Mouse (Mus musculus): ENCODE results near the gene Slc23a4. TPM values are rescaled to one million over a fixed set of nuclear protein-coding genes. Genes with fewer than 3 reads are reported as not detected.
A peak's percentile ranks its signal among the peaks of the same experiment; 100 is the strongest.

Slc23a4 gene
- polyA plus RNA-seq, 1 experiment from 2014 or later = 0.21 TPM

DNA sequence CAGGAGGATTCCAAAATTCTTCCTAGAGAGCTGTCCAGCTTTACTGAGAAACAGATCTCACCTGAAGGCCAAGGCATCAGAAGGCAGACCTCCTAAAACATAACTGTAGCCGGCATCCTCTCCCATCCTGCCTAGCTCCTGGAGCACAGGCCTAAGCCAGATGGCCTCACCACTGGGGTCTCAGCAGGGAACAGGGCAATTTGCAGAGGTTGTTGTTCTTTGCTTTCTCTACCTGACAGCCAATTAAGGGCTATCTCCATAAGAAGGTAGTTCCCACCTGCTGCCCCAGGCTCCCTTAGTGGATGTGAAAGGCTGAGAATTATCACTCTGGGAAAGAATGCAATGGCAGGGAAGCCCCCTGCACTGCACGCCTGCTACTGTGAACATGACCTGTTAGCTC is 87.2 kb downstream of the Slc23a4 start:
- TF ChIP-seq CTCF (IDR thresholded peaks at IDR 0.05; ENCODE audit: low read depth) = no peak
- 73% methylated on average over 2 of the region's 2 CpGs for WGBS
- DNase-seq (ENCODE audit: low spot score) (no peak), ATAC-seq (replicated peaks; ENCODE audit: low FRiP score, low read depth) (no peak)
- Histone ChIP-seq H3K4me1 (replicated peaks; ENCODE audit: insufficient read depth, low read length) (no peaks in the 10 kb centered on the region), H3K27ac (no peak overlapping the region), H3K27me3 (ENCODE audit: insufficient read depth, low read length) (no peaks in the 10 kb centered on the region), H3K9ac (ENCODE audit: low read depth, low read length) (no peak overlapping the region), H3K4me2 (ENCODE audit: low read length) (no peak overlapping the region), H3K4me3 (replicated peaks; ENCODE audit: low read depth, low read length) (no peak overlapping the region), H3K9me3 (replicated peaks; ENCODE audit: low read length) (no peaks in the 10 kb centered on the region), H3K36me3 (ENCODE audit: insufficient read depth, low read length) (peaks cover 44% of the 10 kb centered on the region)

DNA sequence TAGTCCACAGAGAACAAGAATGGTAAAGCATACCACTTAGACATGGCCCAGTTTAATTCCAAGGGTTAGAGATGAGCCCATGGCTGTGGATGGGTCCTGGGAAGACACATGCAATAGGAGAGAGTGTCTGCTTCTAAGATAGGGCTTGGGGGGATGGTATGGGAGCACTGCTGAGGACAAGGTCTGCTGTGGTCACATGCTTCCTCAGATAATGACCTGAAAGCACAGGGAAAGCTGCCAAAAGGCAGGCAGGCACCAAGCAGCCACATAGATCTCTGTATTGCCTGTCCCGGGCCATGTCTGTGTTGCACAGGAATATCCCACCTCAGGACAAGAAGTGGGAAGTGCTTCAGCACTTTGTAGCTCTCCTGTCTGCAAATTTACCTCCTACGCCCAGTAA is 89.1 kb downstream of the Slc23a4 start:
- DNase-seq (ENCODE audit: low spot score) (no peak), ATAC-seq (replicated peaks; ENCODE audit: low FRiP score, low read depth) (peak; percentile 55; the same call in 1 of the 2 replicates)
- no peak for TF ChIP-seq CTCF (IDR thresholded peaks at IDR 0.05; ENCODE audit: low read depth)
- H3K4me1 ChIP-seq (replicated peaks; ENCODE audit: insufficient read depth, low read length) = no peaks in the 10 kb centered on the region
- H3K9ac ChIP-seq (ENCODE audit: low read depth, low read length) = no peak overlapping the region
- H3K36me3 ChIP-seq (ENCODE audit: insufficient read depth, low read length) = peaks cover 50% of the 10 kb centered on the region
- WGBS = 92% methylated on average over 2 of the region's 2 CpGs
- H3K27me3 ChIP-seq (ENCODE audit: insufficient read depth, low read length) = no peaks in the 10 kb centered on the region
- no peak overlapping the region for H3K4me3 ChIP-seq (replicated peaks; ENCODE audit: low read depth, low read length)
- no peak overlapping the region for H3K27ac ChIP-seq
- no peaks in the 10 kb centered on the region for H3K9me3 ChIP-seq (replicated peaks; ENCODE audit: low read length)
- no peak overlapping the region for H3K4me2 ChIP-seq (ENCODE audit: low read length)

DNA sequence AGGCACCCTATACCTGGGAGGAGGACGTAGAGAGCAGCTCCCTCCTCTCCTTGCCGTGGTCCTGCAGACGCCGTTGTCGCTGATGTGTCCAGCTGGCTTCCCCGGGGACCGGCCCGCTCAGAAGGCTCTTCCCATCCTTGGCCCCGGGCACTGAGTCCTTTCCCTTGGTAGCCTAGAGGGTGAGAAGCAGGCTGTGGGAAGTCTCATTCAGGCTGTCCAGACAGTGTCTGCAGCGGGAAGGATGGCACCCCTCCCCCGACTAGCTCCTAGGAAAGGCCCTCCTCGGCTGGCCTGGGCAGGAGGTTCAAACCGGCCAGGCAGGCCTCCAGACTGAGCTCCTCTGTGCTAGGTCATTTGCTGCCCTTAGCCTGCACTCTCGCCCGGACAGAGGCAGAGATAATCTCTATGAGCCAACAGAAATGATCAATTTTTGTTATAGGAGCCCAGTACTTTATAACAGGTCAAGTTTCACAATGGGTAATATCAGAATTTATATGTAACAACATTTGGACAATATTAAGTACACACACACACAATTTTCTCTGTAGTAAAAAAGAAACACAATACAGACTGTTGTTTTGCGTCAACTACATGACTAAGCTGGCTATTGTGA is 91.9 kb downstream of the Slc23a4 start:
- H3K4me3 ChIP-seq (replicated peaks; ENCODE audit: low read depth, low read length) = no peak overlapping the region
- no peak overlapping the region for H3K27ac ChIP-seq
- no peak overlapping the region for H3K4me2 ChIP-seq (ENCODE audit: low read length)
- no peaks in the 10 kb centered on the region for H3K9me3 ChIP-seq (replicated peaks; ENCODE audit: low read length)
- no peaks in the 10 kb centered on the region for H3K27me3 ChIP-seq (ENCODE audit: insufficient read depth, low read length)
- 73% methylated on average over 14 of the region's 16 CpGs for WGBS
- DNase-seq (ENCODE audit: low spot score) (no peak), ATAC-seq (replicated peaks; ENCODE audit: low FRiP score, low read depth) (no peak)
- peaks cover 48% of the 10 kb centered on the region for H3K36me3 ChIP-seq (ENCODE audit: insufficient read depth, low read length)
- no peak overlapping the region for H3K9ac ChIP-seq (ENCODE audit: low read depth, low read length)
- no peak for TF ChIP-seq CTCF (IDR thresholded peaks at IDR 0.05; ENCODE audit: low read depth)
- H3K4me1 ChIP-seq (replicated peaks; ENCODE audit: insufficient read depth, low read length) = no peaks in the 10 kb centered on the region

DNA sequence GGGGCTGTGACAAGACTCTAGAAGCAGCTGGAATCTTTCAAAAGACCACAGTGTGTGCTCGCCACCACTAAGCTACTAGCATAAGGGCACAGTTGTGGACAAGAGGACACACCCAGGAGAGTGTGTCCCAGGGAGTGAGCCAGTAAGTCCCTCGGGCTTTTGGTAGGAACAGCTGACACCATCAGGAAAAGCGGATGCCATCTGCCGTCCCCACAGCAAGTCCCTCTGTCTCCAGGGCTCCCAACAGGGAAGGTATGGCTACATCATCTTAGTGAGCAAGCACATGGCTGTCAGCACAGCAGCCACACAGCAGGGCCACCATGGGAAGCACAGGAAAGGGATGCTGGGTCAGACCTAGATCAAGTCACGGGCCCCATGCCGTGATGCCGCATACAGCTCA is 92.6 kb downstream of the Slc23a4 start:
- Histone ChIP-seq H3K27me3 (ENCODE audit: insufficient read depth, low read length) (no peaks in the 10 kb centered on the region), H3K4me2 (ENCODE audit: low read length) (no peak overlapping the region), H3K36me3 (ENCODE audit: insufficient read depth, low read length) (peaks cover 42% of the 10 kb centered on the region), H3K4me1 (replicated peaks; ENCODE audit: insufficient read depth, low read length) (no peaks in the 10 kb centered on the region), H3K27ac (no peak overlapping the region), H3K9me3 (replicated peaks; ENCODE audit: low read length) (no peaks in the 10 kb centered on the region), H3K9ac (ENCODE audit: low read depth, low read length) (no peak overlapping the region), H3K4me3 (replicated peaks; ENCODE audit: low read depth, low read length) (no peak overlapping the region)
- TF ChIP-seq CTCF (IDR thresholded peaks at IDR 0.05; ENCODE audit: low read depth) = no peak
- 89% methylated on average over 7 of the region's 7 CpGs for WGBS
- DNase-seq (ENCODE audit: low spot score) (no peak), ATAC-seq (replicated peaks; ENCODE audit: low FRiP score, low read depth) (no peak)

Other genes starting within 250 kb of the Slc23a4 start
- 14.6 and 17.1 TPM in 2 replicates for gene Agbl3, start 208.0 kb downstream of the Slc23a4 start, polyA plus RNA-seq (2015; fragmentation: Nextera tagmentation; extraction: Ambion mirVana)
- gene Tmem140, start 125.3 kb downstream of the Slc23a4 start, polyA plus RNA-seq (2015; fragmentation: Nextera tagmentation; extraction: Ambion mirVana) = 6.2 and 7.3 TPM in 2 replicates
- 9.6 and 9.9 TPM in 2 replicates for gene Cyren, start 110.3 kb downstream of the Slc23a4 start, polyA plus RNA-seq (2015; fragmentation: Nextera tagmentation; extraction: Ambion mirVana)
- gene Wdr91, start 77.5 kb downstream of the Slc23a4 start, polyA plus RNA-seq (2015; fragmentation: Nextera tagmentation; extraction: Ambion mirVana) = 10.2 and 10.6 TPM in 2 replicates
- gene Stra8, start 68.2 kb downstream of the Slc23a4 start, polyA plus RNA-seq (2015; fragmentation: Nextera tagmentation; extraction: Ambion mirVana) = not detected in 2 replicates
- gene Cnot4, start 145.3 kb upstream of the Slc23a4 start, polyA plus RNA-seq (2015; fragmentation: Nextera tagmentation; extraction: Ambion mirVana) = 21.0 and 23.5 TPM in 2 replicates
- gene Nup205, start 189.0 kb upstream of the Slc23a4 start, polyA plus RNA-seq (2015; fragmentation: Nextera tagmentation; extraction: Ambion mirVana) = 17.9 and 18.4 TPM in 2 replicates